Mouse (Mus musculus): ENCODE data around the gene Sdhb.

Gene Sdhb

DNA sequence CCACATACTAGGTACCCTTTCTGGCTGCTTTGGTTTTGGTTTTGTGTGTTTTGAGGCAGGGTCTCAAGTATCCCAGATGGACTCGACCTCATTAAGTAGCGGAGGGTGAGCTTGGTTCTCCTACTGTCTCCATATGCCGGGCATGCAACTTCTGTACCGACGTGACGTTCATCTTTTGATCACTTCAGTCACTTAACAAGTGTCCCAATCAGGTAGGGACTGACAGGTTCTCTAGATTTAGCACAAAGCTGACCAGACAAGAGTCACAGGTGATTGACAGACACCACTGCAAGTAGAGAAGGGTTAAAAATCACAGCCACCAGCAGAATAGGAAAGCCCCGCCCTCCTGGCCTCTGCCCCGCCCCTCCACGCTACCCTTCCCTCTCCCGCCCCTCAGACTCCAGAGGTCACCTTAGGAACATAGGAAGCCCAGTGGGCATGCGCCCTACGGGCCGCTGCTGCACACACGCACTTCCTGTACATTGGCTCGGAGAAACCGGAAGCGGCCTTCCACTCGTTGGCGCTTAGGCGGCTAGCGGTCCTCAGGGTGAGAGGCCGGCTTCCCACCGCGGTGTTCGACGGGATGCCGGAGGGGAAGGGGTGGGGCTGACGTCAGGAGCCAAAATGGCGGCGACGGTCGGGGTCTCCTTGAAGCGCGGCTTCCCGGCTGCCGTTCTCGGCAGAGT, at the start of gene Sdhb:
Gene Sdhb, plus strand, starts transcription at position 423 of the 686 bp plus-strand sequence.
- ChIA-PET CTCF (interaction anchor here in 1 of 4 experiments (0.7 to 1.0 kb wide), 4 partner anchors 10 to 160 kb away, joined by 3 to 4 read pairs (median 3); no protein-coding TSS in a partner anchor), POLR2A (interaction anchor here in 2 of 4 experiments (0.5 to 1.1 kb wide), 3 partner anchors 9 to 67 kb away, joined by 3 to 4 read pairs (median 4); no protein-coding TSS in a partner anchor)

DNA sequence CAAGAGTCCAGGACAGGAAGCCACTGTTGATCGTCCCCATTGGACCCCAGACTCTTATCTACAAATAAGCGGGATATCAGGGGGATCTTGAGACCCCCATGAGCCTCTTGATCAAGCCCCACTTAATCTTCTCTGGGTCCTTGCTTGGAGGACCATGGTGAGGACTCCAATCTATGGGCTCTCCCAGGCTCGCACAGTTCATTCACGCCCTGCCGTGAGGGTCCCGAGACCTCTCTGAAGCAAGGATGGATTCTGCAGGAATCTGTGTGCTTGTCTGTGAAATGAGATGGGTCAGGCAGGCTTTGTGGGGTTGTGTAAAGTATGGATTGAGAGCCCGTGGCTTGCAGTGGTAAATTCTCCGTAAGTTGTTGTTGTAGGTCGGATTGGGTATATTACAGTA, 49.6 kb upstream of the Sdhb start:
- ChIA-PET CTCF (interaction anchor here in 2 of 4 experiments (0.5 to 1.7 kb wide), 4 partner anchors 9 to 148 kb away, joined by 3 to 4 read pairs (median 4); no protein-coding TSS in a partner anchor), POLR2A (interaction anchor here in 3 of 4 experiments (0.8 to 1.9 kb wide), 20 partner anchors 9 to 635 kb away, joined by 3 to 11 read pairs (median 3); partner anchors contain the start of genes Atp13a2 (in 1 of the 3) and Padi6 (in 1 of the 3))

DNA sequence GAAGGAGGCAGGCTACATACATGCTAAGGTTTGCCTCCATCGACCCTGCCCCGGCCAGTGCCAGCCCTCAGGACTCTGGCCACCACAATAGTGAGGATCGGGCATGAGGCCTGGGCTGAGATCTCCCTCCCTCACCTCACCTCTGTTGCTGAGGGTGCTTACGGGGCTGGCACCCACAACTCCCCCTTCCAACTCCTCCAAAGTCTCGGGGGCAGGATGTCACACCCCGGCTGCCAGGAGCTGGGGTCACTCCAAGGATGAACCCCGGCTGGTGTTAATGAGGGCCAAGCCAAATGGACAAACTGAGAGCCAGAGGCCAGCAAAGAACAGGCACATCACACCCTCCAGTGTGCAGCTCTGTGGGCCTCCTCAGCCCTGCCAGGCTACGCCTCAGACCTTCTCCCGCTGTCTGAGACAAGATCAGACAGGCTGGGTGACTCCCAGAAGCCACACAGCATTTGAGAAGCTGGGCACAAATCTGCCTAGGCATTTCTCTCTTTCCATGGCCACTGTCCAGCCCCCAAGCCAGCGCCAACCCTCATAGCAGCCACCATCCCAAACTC, 48.7 kb upstream of the Sdhb start:
- ChIA-PET POLR2A (interaction anchor here in 1 of 4 experiments (0.8 kb wide), 1 partner anchor 21 kb away, joined by 3 read pairs; no protein-coding TSS in a partner anchor), CTCF (interaction anchor here in 2 of 4 experiments (1.4 to 1.6 kb wide), 2 partner anchors 10 to 162 kb away, joined by 3 to 5 read pairs; no protein-coding TSS in a partner anchor)

DNA sequence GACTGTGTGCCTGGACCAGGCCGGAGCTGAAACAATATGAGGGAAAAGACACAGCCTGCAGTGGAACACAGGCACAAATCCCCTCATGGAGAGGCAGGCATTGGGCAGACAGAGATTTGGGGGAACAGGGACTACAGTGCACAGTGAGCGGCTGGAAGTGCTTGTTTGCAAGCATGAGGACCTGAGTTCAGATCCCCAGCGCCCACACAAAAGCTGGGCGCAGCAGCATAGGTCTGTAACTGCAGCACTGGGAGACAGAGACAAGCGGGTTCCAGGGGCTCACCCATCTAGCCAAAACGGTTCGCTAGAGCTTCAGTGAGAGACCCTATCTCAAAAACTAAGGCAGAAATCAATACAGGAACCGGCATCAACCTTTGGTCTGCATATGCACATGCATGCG, 47.4 kb upstream of the Sdhb start:
- CTCF ChIA-PET: interaction anchor here in 2 of 4 experiments (1.4 to 1.6 kb wide), 2 partner anchors 11 to 163 kb away, joined by 3 to 5 read pairs; no protein-coding TSS in a partner anchor
- POLR2A ChIA-PET: no interaction called here

DNA sequence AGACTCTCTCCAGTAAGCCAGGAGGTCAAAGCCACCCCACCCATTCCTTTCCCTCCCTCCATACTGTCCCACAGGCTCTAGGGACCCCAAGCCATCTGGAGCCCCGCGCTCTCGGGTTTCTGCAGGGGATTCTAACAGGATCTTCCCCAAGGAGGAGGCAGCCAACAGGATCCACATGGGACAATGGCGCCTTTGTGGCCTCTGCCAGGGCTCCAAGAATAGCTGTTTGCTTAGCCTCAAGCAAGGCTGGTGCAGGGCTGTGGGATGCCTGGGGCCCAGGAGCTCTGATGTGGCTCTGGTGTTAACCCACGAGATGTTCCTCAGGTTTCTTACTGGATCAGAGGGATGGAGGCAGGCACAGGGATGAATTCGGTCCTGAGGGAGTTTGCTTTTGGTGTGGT, 46.3 kb upstream of the Sdhb start:
- POLR2A ChIA-PET: interaction anchor here in 1 of 4 experiments (1.3 kb wide), 1 partner anchor 34 kb away, joined by 4 read pairs; no protein-coding TSS in a partner anchor
- CTCF ChIA-PET: interaction anchor here in 3 of 4 experiments (0.7 to 1.5 kb wide), 3 partner anchors 13 to 368 kb away, joined by 3 read pairs; no protein-coding TSS in a partner anchor

DNA sequence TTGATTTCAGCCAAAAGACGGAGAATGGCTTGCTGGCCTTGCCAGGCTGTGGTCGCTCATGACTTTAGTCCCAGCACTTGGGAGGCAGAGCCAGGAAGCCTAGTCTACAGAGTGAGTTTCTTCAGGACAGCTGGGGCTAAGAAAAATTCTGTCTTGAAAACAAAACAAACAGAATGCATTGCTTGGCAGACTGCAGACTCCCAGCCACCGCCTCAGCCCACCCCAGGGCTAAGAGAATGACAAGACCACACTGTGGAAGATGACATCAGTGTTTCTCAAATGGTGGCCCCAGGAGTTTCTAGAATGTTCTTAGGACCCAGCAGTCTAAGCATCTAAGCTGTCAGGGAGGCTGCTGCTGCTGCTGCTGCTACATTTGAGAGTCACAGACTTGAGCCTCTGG, 45.8 kb upstream of the Sdhb start:
- ChIA-PET CTCF (interaction anchor here in 3 of 4 experiments (0.7 to 1.5 kb wide), 3 partner anchors 13 to 368 kb away, joined by 3 read pairs; no protein-coding TSS in a partner anchor), POLR2A (interaction anchor here in 1 of 4 experiments (1.3 kb wide), 1 partner anchor 33 kb away, joined by 4 read pairs; no protein-coding TSS in a partner anchor)

DNA sequence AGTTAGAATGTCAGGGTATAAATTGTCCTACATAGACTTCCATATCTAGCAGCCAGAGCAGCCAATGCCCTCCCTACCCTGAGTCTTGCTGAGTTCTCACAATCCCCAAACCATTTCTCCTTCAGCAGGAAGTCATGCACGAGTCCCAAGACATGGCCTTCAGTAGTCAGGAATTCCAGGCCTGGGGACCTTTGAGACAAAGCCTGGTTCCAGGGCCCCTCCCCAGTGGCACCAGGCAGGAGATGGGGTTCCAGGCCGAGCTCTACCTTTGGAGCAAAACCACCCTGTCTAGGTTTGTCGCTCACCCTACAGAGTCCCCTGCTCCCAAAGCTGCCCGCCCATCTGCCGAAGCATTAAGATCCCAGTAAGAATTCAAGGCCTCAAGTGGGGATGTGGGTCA, 44.7 kb upstream of the Sdhb start:
- ChIA-PET CTCF (no interaction called here), POLR2A (no interaction called here)

DNA sequence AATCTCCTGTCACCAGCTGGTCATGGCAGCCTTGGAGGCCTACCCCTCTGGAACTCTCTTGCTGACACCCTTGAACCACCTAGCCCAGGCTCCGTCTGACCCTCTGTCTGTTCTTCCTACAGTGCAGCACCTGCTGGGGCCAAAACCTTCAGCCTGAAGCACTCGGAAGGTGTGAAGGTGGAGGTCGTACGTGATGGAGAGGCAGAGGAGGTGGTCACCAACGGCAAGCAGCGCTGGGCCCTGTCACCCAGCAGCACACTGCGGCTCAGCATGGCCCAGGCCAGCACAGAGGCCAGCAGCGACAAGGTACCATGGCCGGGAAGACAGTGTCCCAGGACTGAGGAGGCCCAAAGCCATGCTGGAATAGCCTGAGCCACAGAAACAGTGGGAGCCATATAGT, 43.6 kb upstream of the Sdhb start:
- CTCF ChIA-PET: no interaction called here
- POLR2A ChIA-PET: no interaction called here

DNA sequence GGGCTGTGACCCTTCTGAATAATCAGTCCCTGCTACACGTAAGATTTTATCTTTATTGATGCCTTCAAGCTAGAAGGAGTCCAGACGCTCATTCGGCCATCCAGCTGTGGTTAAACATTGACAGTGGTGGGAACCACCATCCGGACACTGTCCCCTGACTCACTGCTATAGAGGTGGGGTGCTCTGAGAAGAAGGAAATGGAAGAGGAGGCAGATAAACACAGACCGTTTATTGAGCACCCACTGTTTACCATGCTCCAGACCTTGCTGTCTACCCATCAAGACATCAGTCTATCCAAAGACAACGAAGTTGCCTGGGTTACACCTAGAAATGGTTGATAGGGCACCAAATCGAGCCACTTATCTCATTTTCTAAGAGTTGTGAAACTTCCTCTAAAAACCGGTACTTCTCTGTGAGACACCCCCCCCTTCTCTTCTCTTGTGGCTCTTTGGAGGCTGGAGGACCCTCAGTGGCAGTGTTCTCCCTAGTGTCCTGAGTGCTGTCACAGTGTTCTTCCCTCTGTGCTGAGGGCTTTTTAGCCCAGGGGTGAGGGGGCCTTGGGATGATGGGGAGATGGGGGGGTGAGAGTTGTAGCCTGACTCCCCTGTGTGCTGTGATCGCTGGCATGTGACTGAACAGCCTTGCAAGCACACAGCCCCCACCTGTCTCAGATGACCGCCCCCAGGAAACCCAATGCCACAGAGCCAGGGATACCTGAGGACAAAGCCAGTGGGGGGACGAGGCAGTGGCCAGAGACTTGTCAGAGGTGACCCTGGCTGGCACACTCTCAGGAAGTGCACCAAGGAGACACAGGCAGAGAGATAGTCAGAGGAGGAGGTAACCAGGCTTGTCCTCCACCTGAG, 40.8 kb upstream of the Sdhb start:
- CTCF ChIA-PET: no interaction called here
- POLR2A ChIA-PET: interaction anchor here in 2 of 4 experiments (0.6 to 1.2 kb wide), 2 partner anchors 10 to 132 kb away, joined by 3 read pairs; no protein-coding TSS in a partner anchor

DNA sequence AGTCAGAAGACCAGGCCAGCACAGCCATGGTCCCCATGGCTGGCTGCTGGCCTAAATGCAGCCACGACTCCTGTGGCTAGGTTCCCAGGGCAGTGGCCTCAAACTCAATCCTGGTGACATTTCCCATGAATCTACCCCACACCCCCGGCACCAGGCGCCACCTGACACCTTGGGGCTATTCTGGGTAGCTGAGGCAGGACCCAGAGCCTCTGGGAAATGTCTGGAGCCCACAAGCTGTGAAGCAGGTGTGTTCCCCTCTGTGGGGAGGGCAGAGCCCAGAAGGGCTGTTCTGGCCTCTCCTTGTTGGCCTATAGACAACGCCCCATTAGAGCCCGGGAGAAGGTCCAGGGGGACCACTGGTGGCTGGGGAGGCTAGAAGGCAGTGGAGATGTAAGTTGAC, 38.5 kb upstream of the Sdhb start:
- POLR2A ChIA-PET: no interaction called here

DNA sequence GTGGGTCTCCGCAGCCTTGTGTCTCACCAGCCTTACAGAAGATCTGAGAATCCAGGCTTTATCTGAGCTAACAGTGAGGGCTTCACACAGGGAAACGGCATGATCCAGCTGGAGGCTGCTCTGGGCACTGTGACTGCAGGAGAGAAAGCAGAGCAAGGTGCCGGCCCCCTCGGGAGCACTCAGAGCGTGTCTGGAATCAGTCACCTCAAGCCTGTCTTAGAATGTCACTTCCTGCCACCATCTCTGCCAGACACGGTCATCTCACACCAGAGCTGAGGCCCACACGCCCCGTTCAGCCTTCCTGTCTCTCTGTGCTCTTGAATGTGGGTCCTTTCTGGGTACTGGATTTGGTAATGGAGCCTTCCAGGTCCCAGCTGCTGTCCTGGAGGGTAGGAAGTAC, 35.4 kb upstream of the Sdhb start:
- POLR2A ChIA-PET: interaction anchor here in 1 of 4 experiments (1.2 kb wide), 1 partner anchor 18 kb away, joined by 3 read pairs; no protein-coding TSS in a partner anchor
- CTCF ChIA-PET: no interaction called here

More for the DNA sequence above, 38.5 kb upstream of the Sdhb start:
- CTCF ChIA-PET: no interaction called here

DNA sequence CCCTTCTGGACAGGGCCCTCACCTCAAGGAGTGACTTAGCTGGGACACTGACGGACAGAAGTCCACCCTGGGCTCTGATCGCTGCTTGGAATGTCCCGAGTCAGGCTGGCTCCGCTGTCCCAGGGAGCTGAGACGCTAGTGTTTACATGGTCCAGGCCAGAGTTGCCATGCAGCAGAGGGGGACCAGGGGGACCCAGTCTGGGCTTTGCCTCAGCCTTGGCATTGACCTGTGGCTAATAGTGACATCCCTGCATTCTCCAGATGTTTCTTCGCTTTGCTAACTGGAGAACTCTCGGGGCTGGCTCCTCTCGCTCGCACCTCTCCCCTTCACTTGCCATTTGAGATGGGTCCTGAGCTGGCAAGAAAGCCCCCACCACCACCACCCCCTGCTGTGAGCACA, 32.7 kb upstream of the Sdhb start:
- ChIA-PET POLR2A (interaction anchor here in 1 of 4 experiments (1.0 kb wide), 1 partner anchor 18 kb away, joined by 3 read pairs; no protein-coding TSS in a partner anchor), CTCF (interaction anchor here in 1 of 4 experiments (0.6 kb wide), 1 partner anchor 236 kb away, joined by 4 read pairs; no protein-coding TSS in a partner anchor)

DNA sequence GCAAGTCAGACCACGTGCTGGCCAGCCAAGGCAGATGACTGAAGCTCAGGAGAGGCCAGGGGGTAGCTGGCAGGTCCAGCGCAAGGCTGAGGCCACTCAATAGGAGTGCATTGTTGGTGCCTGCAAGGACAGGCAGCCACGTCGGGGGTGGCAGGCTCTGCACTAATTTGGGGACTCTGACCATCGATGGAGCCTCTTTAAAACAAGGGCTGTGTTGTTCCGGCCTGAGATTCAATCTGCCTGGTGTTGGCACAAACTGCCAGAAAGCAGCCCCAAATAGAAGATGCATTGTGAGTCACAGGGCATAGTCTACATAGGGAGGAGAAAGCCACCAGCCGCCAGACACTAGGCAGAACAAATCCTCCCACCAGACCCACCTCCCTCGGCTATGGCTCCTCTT, 31.3 kb upstream of the Sdhb start:
- ChIA-PET POLR2A (no interaction called here), CTCF (no interaction called here)

DNA sequence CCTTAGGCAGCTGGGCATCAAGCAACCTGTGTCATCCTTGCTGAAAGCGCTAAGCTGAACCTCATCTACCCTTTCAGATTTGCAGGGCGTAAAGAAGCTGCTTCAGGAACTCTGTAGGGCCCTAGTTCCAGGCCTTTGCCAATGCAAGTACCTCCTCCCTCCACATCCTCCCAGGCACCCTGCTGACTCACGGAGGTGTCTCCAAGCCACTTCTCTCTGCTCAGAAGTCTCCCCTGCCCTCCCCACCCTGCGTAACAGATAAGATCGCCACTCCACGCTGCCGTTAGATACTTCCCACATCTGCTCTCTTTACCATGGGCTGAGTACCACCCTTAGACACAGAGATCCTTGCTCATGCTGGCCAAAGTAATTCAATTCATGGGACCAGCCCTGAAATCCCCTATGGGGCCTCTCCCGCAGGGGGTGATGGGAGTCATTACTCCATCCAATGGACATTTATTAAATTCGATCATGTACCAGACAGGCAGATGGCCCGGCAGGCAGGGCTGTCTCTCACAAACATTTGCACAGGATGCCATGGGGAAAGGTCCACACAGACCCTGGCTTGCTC, 30.0 kb upstream of the Sdhb start:
- POLR2A ChIA-PET: interaction anchor here in 3 of 4 experiments (0.7 to 1.7 kb wide), 5 partner anchors 16 to 1986 kb away, joined by 3 to 8 read pairs (median 3); no protein-coding TSS in a partner anchor

DNA sequence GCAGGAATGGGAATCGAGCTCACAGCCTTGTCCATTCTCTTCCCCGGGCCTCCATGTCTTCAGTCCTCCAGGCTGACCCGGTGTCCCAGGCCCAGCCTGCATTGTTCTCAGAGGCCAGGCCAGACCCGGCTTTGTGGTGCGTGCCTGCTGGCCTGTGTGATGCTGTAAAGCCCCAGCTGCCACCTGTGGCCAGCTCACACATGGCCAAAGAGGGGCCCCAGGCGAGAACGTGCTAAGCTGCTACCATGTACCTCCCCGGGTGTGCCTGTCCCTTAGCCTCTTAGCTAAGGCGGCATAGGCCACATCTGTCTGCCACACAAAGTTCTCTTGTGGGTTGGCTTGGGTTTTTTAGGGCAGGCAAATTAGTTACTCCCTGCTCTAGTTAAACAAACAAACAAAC, 25.4 kb upstream of the Sdhb start:
- CTCF ChIA-PET: interaction anchor here in 1 of 4 experiments (0.6 to 1.1 kb wide), 2 partner anchors 13 to 387 kb away, joined by 3 to 5 read pairs; no protein-coding TSS in a partner anchor
- POLR2A ChIA-PET: interaction anchor here in 2 of 4 experiments (0.6 to 1.3 kb wide), 3 partner anchors 11 to 109 kb away, joined by 3 to 4 read pairs (median 3); no protein-coding TSS in a partner anchor

More for the DNA sequence above, 30.0 kb upstream of the Sdhb start:
- CTCF ChIA-PET: interaction anchor here in 2 of 4 experiments (0.6 to 1.2 kb wide), 5 partner anchors 18 to 430 kb away, joined by 3 to 4 read pairs (median 3); no protein-coding TSS in a partner anchor

DNA sequence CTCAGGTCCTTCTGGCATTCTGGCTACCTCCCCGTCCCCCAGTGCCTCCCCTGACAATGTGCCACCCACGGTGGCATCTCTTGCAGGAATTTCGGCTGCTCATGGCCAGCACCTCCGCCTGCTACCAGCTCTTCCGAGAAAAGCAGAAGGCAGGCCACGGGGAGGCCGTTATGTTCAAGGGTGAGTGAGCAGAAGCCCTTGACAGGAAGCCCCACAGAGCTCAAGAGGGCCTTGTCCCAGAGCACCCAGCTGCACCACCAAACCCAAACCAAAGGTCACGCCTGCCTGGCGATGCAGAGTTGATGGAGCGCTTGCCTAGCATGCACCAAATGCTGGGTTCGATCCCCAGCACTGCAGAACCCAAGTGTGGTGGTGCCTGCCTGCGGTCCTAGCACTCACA, 16.6 kb upstream of the Sdhb start:
- ChIA-PET POLR2A (interaction anchor here in 1 of 4 experiments (0.8 kb wide), 1 partner anchor 34 kb away, joined by 3 read pairs; no protein-coding TSS in a partner anchor), CTCF (interaction anchor here in 1 of 4 experiments (0.6 kb wide), 1 partner anchor 183 kb away, joined by 3 read pairs; no protein-coding TSS in a partner anchor)

DNA sequence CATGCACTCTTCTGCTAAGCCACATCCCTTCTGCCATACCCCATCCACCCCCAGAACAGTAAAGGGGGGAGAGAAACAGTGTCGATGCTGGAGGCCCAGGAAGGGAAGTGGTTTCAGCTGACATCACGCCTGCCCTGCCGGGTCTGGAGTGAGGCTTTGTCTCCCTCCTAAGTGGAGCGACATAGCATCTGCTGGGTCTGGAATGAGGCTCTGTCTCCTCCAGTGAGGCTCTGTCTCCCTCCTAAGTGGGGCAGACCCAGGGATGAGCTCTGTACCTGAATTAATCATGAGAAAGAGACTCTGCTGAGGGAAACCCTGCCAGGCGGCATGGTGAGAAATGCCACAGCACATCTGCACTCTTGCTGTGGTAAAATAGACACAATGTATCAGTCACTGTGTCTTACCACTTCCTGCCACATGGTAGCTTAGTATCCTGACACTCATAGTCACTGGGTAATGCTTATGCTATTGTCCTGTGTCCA, 16.0 kb upstream of the Sdhb start:
- CTCF ChIA-PET: interaction anchor here in 1 of 4 experiments (0.6 kb wide), 1 partner anchor 183 kb away, joined by 3 read pairs; no protein-coding TSS in a partner anchor

More for the DNA sequence above, 16.0 kb upstream of the Sdhb start:
- POLR2A ChIA-PET: interaction anchor here in 2 of 4 experiments (0.7 to 1.5 kb wide), 3 partner anchors 9 to 34 kb away, joined by 3 read pairs; no protein-coding TSS in a partner anchor
